Mouse (Mus musculus) cerebellum, adult 2 months (tissue): ENCODE results near the gene Top1.

Source experiments
- CTCF ChIP-seq: fragments of 200-500 bp; IDR thresholded peaks from 2 replicates; pipeline ENCODE4 v1.5.1; 2011; ENCODE audit warnings: low read depth, mild to moderate bottlenecking, control low read depth, low read length, moderate library complexity, borderline replicate concordance; ENCODE audit not compliant: insufficient read depth
- POLR2A ChIP-seq: fragments of 200-500 bp; IDR thresholded peaks from 2 replicates; pipeline ENCODE4 v1.6.1; 2011; ENCODE audit warnings: low read length, control low read depth, borderline replicate concordance; ENCODE audit not compliant: insufficient read depth

DNA sequence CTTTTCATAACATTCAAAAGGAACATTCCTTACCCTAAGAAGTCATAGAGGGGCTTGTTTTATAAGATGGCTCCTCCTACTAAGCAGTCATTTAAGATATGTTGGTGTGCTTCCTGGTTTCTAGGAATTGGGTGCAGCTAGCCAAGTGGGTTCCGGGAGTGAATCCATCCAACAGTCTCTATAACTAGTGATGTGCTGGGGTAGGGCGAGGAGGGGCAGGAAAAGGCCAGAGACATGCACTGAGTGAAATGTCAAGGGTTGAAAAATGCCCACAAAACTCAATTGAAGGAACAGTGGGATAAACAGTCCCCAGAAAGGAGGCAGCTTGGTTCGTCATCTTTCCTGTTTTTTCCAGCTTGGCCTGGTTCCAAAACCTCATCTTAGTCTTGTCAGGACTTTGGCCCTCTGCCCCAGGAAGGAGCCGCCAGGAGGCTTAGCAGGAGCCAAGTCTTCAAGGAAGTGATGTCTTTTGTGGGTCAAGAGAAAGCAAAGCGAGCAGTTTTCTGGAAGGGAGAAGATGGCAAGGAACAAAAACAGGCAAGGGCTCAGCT is 24.0 kb upstream of the Top1 start:
- no peak for TF ChIP-seq CTCF
- TF ChIP-seq POLR2A: no peak
